Mouse (Mus musculus) forebrain, postnatal 0 days (tissue): ENCODE results near the gene Haus4. TPM values are rescaled to one million over a fixed set of nuclear protein-coding genes. Genes with fewer than 3 reads are reported as not detected.

Experiments
- ATAC-seq: fragments of 200-750 bp; cut with Nextera tagmentation; 2 replicates; pipeline ENCODE4 v1.8.0; 2017; ENCODE audit warnings: mild to moderate bottlenecking, moderate library complexity
- DNase-seq: peaks from one replicate; pipeline ENCODE4 v3.0.0-alpha.2; 2015
- H3K27ac ChIP-seq: fragments of 300-500 bp; sonication (generic); 2 replicates; pipeline ENCODE4 v1.5.1; 2014; ENCODE audit warnings: low read depth, mild to moderate bottlenecking, antibody characterized with exemption, low read length, moderate library complexity, mixed read lengths
- H3K27me3 ChIP-seq: fragments of 300-500 bp; sonication (generic); 2 replicates; pipeline ENCODE4 v1.6.1; 2014; ENCODE audit warnings: mild to moderate bottlenecking, low read length, mixed read lengths; ENCODE audit not compliant: insufficient read depth
- H3K36me3 ChIP-seq: fragments of 300-500 bp; sonication (generic); 2 replicates; pipeline ENCODE4 v1.6.1; 2014; ENCODE audit warnings: mild to moderate bottlenecking, moderate library complexity; ENCODE audit not compliant: insufficient read depth
- H3K4me1 ChIP-seq: fragments of 300-500 bp; sonication (generic); 2 replicates; pipeline ENCODE4 v1.6.1; 2014; ENCODE audit warnings: antibody characterized with exemption; ENCODE audit not compliant: insufficient read depth
- H3K4me2 ChIP-seq: fragments of 300-500 bp; sonication (generic); 2 replicates; pipeline ENCODE4 v1.6.1; 2014; ENCODE audit warnings: low read depth, mild to moderate bottlenecking, moderate library complexity
- H3K4me3 ChIP-seq: fragments of 300-500 bp; sonication (generic); 2 replicates; pipeline ENCODE4 v1.5.1; 2014; ENCODE audit warnings: low read depth, low read length, mixed read lengths
- H3K9ac ChIP-seq: fragments of 300-500 bp; sonication (generic); 2 replicates; pipeline ENCODE4 v1.6.1; 2014; ENCODE audit warnings: mild to moderate bottlenecking
- H3K9me3 ChIP-seq: fragments of 300-500 bp; sonication (generic); 2 replicates; pipeline ENCODE4 v1.6.1; 2016; ENCODE audit warnings: low read length
- CTCF ChIP-seq: sonication (generic); IDR thresholded peaks from 2 replicates; pipeline ENCODE4 v1.5.1; 2016; ENCODE audit warnings: antibody characterized with exemption, control low read depth, low read depth
- WGBS: fragments of 180-500 bp; shearing (Covaris S2); extraction: QIAGEN DNeasy Blood & Tissue Kit; methylation state at CpG from one replicate; pipeline ENCODE4 v1.1.7; 2014; 5-methylcytosine and 5-hydroxymethylcytosine counted together
- polyA plus RNA-seq: library from polyadenylated mRNA; unstranded; fragments of >200 nt; fragmentation: Nextera tagmentation; extraction: Ambion mirVana; gene quantifications from 2 replicates; pipeline ENCODE4 v1.2.1, GENCODE M21; 2015
- total RNA-seq: library from RNA; depleted of rRNA; stranded (reverse); fragments of >200 nt; gene quantifications from 2 replicates; pipeline ENCODE4 v1.2.3, GENCODE M21; 2014

Gene Haus4
- total and polyA plus RNA-seq, 2 experiments from 2014 or later = 17.9 to 23.1 TPM

DNA sequence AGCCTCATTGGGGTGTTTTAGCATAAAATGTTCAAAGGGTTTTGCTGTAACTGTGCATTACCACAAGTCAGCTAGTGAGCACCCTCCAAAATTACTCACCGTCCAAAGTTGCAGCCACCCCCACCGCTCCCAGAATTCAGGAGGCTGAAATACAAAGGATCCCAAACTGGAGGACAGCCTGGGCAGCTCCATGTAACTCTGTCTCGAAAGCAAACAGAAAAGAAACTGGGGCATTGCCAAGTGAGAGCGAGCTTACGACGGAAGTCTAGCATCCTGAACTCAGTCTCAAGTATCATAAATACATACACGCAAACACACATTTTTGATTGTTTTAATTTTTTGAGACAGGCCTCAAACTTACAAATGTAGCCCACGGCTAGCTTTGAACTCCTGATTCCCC, 2.9 kb upstream of the Haus4 start:
- no peaks in the 10 kb centered on the region for H3K27me3 ChIP-seq
- H3K9ac ChIP-seq = no peak overlapping the region
- no peaks in the 10 kb centered on the region for H3K9me3 ChIP-seq
- DNase-seq (no peak), ATAC-seq (no peak)
- no peak overlapping the region for H3K4me2 ChIP-seq
- no peaks in the 10 kb centered on the region for H3K36me3 ChIP-seq
- H3K27ac ChIP-seq = no peak overlapping the region
- H3K4me3 ChIP-seq = no peak overlapping the region
- H3K4me1 ChIP-seq = no peaks in the 10 kb centered on the region
- 65% methylated on average over 8 of the region's 8 CpGs for WGBS
- TF ChIP-seq CTCF = no peak

DNA sequence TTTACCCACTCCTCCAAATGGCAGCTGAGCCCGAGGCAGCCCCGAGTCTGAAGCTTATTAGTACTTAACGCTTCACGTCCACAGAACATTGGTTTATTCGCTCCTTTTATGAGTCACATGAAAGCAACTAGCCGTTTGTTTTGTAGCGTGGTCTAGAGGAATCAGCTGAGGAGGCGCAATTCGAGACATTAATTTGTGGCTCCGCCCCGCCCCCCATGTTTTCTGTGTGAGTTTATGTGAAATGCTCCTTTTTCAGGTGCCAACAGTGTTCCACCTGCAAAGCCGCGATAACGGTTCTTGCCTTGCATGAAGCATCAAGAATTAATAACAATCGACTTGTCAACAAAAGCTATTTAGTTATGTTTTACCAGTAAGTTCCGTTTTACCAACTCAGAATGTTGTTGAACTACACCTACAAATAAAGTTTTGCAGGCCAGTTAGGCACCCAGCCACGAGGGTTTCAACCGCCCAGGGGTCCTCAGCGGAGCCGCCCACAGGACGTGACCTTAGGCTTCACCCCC, 902 bp downstream of the Haus4 start:
- DNase-seq (no peak), ATAC-seq (no peak)
- Histone ChIP-seq H3K9me3 (no peaks in the 10 kb centered on the region), H3K4me2 (peak overlapping the region; percentile 84), H3K4me3 (peak overlapping the region; percentile 68), H3K27ac (peak overlapping the region; percentile 62; the same call in 1 of the 2 replicates), H3K4me1 (no peaks in the 10 kb centered on the region), H3K27me3 (no peaks in the 10 kb centered on the region), H3K36me3 (no peaks in the 10 kb centered on the region), H3K9ac (peak overlapping the region; percentile 71)
- TF ChIP-seq CTCF = no peak
- WGBS = 2% methylated on average over 21 of the region's 21 CpGs

DNA sequence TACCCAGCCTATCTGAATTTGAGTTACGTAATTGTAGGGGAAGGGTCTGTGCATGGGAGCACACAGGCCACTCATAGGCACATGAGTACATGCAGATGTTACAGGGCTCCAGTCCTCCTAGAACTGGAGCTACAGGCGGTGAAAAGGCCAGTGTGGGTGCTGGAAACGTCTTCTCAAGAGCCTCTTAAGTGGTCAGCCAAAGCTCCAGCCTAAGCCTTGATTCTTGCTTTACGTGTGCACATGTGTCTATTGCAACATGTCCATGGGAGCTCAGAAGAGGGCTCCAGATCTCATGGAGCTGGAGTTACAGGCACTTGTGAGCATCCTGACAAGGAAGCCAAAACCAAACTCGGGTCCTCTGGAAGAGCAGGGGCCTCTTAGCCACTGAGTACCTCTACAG, 9.7 kb downstream of the Haus4 start:
- 88% methylated on average over 5 of the region's 5 CpGs for WGBS
- Histone ChIP-seq H3K27ac (no peak overlapping the region), H3K36me3 (peaks cover 12% of the 10 kb centered on the region), H3K9ac (no peak overlapping the region), H3K27me3 (no peaks in the 10 kb centered on the region), H3K4me3 (no peak overlapping the region), H3K9me3 (no peaks in the 10 kb centered on the region), H3K4me2 (no peak overlapping the region), H3K4me1 (no peaks in the 10 kb centered on the region)
- no peak for TF ChIP-seq CTCF
- ATAC-seq = no peak
- DNase-seq = no peak

GRCm38 (mm10) chr14:54540771-54541170, 13.6 kb downstream of the Haus4 start:
- H3K9me3 ChIP-seq = no peaks in the 10 kb centered on the region
- H3K4me1 ChIP-seq = no peaks in the 10 kb centered on the region
- H3K27ac ChIP-seq = no peak overlapping the region
- DNase-seq = no peak
- no peak for TF ChIP-seq CTCF
- 68% methylated on average over 11 of the region's 11 CpGs for WGBS
- H3K36me3 ChIP-seq = peaks cover 8% of the 10 kb centered on the region
- no peak overlapping the region for H3K4me2 ChIP-seq
- H3K27me3 ChIP-seq = no peaks in the 10 kb centered on the region
- ATAC-seq = no peak
- H3K4me3 ChIP-seq = no peak overlapping the region
- no peak overlapping the region for H3K9ac ChIP-seq

DNA sequence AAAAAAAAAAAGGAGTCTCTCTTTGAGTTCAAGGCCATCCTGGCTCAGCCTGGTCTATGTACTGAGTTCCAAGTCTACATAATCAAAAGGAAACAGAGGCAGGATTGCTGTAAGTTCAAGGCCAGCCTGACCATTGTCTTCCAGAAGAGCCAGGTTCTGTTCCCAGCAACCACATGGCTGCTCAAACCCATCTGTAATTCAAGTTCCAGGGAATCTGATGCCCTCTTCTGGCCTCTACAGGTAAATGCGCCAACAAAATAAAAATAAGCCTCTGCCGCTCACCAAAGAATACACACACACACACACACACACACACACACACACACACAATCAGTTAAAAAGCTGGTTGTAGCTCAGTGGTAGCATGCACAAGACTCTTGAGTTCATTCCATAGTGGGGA, 15.8 kb downstream of the Haus4 start:
- Histone ChIP-seq H3K27ac (no peak overlapping the region), H3K9me3 (no peaks in the 10 kb centered on the region), H3K9ac (no peak overlapping the region), H3K4me2 (no peak overlapping the region), H3K27me3 (no peaks in the 10 kb centered on the region), H3K36me3 (no peaks in the 10 kb centered on the region), H3K4me3 (no peak overlapping the region), H3K4me1 (no peaks in the 10 kb centered on the region)
- 92% methylated on average over 2 of the region's 2 CpGs for WGBS
- ATAC-seq = no peak
- peak; percentile 8; the same call in 1 of the 2 replicates for TF ChIP-seq CTCF
- DNase-seq = no peak

GRCm38 (mm10) chr14:54528446-54529111, 25.8 kb downstream of the Haus4 start:
- WGBS = 14% methylated on average over 17 of the region's 17 CpGs
- TF ChIP-seq CTCF = peak; percentile 85
- H3K9ac ChIP-seq = no peak overlapping the region
- H3K9me3 ChIP-seq = no peaks in the 10 kb centered on the region
- ATAC-seq (peak; percentile 70), DNase-seq (peak; percentile 89)
- H3K36me3 ChIP-seq = no peaks in the 10 kb centered on the region
- H3K27me3 ChIP-seq = no peaks in the 10 kb centered on the region
- peaks cover 4% of the 10 kb centered on the region; the same call in 1 of the 2 replicates for H3K4me1 ChIP-seq
- H3K27ac ChIP-seq = peak overlapping the region; percentile 60
- 0 out of 2 replicates have a peak overlapping the region, but pooled peaks have one; percentile 11 for H3K4me2 ChIP-seq
- no peak overlapping the region for H3K4me3 ChIP-seq

DNA sequence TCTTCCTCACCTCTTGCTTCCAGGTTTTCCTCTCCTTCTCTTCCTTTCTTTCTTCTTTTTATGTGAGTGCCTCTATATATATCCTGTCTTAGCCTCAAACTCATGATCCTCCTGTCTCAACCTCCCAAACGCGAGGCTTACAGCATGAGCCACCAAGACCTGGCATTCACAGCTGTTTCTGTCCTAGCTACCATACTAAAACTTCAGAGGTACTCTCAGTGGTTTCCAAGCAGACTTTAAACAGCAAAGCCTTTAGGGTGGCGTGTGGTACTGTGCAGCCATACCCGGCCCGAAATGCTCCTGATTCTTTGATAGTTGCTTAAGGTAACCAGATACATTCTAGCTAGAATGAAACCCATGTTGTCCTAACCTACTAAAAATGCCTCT, 26.4 kb downstream of the Haus4 start:
- ATAC-seq = peak; percentile 14
- no peaks in the 10 kb centered on the region for H3K9me3 ChIP-seq
- H3K4me3 ChIP-seq = no peak overlapping the region
- H3K4me1 ChIP-seq = peaks cover 4% of the 10 kb centered on the region; the same call in 1 of the 2 replicates
- DNase-seq = no peak
- no peak for TF ChIP-seq CTCF
- H3K9ac ChIP-seq = no peak overlapping the region
- H3K27me3 ChIP-seq = no peaks in the 10 kb centered on the region
- peak overlapping the region; percentile 77 for H3K4me2 ChIP-seq
- no peaks in the 10 kb centered on the region for H3K36me3 ChIP-seq
- 23% methylated on average over 5 of the region's 5 CpGs for WGBS
- H3K27ac ChIP-seq = peak overlapping the region; percentile 60
